Mouse (Mus musculus) adrenal gland, postnatal 14 days (tissue): ENCODE measurements at regions not wholly inside any gene's neighbourhood (a gene's known extent, or its start where the extent isn't known, plus 50 kb on each side); places are given as distances from the start of the nearest gene placed in this dataset.
"Not testable (repeated sequence)": the region's sequence is repeated elsewhere in the genome, so short reads cannot be mapped to it uniquely, and the experiment has no call there.

Experiments used
- DNase-seq: peaks from one replicate; pipeline ENCODE4 v3.0.0; 2021; ENCODE audit warnings: mixed read lengths

DNA sequence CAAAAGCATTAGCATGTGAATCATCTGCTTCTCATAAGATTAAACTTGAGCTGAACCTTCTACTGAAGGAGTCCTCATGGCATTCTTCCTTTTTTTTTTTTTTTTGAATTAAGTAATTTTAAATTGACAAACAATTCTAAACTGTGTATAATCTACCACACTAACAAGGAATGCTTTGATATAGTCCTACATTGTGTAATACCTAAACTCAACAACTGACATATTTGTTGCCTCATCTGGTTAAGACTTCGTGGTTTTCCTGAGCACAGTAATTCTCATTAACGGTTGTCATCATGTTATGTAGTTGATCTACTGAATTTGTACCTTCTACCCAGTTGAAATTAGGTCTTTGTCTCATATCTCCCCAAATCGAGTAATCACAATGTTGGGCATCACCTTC, 83.9 kb upstream of the Hcrtr2 start:
- no peak for DNase-seq

DNA sequence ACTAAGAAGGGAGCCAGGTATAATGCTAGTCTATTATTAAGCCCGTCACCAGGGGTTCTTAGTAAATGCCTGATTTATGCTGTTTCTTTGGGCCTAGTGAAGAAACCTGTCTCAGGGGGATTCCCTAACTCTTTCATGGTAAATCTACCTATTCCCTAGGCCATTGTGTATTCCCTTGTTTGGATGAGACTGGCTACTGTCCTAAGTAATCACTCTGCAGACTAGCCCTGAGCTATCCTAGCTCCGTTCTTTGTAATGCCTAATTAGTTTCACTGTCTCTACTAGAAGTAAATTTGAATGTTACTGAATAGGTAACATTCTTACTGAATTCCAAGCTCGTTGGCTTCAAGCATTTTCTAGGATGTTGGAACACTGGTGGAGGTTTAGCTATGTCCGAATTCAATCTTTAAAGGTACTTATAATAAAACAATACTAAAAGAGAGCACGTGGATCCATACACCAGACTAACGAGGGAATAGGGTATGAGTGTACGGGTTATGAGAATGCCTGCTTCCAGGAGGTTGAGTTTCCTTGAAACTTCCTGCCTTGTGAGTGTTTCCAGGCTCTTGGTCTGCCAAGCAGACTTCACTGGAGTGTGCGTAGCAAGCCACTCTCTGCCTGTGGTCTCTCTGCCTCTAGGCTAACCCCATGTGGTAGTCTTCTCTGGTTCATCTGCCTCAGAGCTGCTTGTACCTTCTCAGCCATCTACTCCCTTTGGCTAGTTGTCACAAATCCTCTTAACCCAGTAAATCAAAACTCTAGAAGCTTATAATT, 78.4 kb upstream of the Hcrtr2 start:
- DNase-seq: not testable (repeated sequence)

DNA sequence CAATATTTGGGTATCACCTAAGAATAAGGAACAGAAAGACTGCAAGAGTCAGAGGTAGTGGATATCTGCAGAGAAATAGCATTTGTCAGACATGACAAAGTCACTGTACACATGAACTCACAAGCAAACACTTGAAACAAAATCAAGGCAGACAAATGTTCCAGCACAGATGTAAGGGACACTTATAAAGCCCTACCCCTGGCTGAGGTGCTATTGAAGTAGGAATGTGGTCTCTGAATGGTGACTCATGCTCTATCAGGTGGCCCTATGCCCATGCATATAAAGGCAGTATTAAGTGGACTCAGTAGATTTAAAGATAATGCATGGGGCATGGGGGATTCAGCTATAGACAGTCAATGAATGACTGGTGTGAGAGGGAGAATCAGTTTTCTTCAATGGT, 77.2 kb upstream of the Hcrtr2 start:
- no peak for DNase-seq

DNA sequence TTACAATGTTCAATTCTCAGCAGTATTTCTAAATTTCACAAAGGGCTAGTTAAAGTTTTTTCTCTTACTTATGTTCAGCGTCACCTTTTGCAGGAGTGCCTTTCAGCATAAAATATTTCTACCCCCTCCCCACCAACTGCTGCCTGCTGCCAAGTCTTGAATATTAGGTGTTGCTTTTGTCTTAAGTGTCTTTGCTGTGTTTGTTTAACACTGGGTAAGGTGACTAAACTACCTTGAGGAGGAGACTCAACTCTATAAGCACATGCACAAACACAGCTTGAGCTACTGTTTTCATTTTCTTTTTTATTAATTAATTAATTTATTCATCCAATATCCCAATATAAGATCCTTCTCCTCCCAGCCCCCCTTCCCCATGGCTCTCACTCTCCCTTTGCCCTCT, 70.1 kb upstream of the Hcrtr2 start:
- DNase-seq: no peak

DNA sequence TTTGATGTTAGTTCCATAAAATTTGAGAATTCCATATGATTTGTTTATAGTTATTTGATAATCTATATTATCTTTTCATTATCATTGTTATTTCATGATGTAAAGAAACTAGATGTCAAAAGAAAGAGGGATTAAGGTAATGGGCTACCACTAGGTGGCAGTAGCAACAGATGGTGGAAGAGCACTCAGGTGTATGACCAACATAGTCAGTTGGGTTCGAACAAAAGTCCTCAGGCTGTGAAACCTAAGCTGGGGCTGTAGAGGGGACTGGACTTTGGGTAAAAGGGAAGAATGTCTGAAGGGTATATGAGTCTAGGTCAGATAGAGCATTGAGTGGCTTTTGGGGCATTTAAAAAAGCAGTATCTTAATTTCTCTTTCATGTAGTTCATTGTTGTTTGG, 67.2 kb upstream of the Hcrtr2 start:
- DNase-seq: peak; percentile 42
